Mouse (Mus musculus) liver, adult 2 months (tissue): Measurements from ENCODE around the gene Trafd1.

Source experiments
- CTCF ChIP-seq: fragments of 200-500 bp; IDR thresholded peaks from 2 replicates; pipeline ENCODE4 v1.5.1; 2011; ENCODE audit warnings: low read depth, low read length, control low read depth
- POLR2A ChIP-seq: fragments of 200-500 bp; IDR thresholded peaks from 2 replicates; pipeline ENCODE4 v1.6.1; 2011; ENCODE audit warnings: low read length, control low read depth; ENCODE audit not compliant: insufficient read depth; ENCODE audit errors: extremely low read depth

DNA sequence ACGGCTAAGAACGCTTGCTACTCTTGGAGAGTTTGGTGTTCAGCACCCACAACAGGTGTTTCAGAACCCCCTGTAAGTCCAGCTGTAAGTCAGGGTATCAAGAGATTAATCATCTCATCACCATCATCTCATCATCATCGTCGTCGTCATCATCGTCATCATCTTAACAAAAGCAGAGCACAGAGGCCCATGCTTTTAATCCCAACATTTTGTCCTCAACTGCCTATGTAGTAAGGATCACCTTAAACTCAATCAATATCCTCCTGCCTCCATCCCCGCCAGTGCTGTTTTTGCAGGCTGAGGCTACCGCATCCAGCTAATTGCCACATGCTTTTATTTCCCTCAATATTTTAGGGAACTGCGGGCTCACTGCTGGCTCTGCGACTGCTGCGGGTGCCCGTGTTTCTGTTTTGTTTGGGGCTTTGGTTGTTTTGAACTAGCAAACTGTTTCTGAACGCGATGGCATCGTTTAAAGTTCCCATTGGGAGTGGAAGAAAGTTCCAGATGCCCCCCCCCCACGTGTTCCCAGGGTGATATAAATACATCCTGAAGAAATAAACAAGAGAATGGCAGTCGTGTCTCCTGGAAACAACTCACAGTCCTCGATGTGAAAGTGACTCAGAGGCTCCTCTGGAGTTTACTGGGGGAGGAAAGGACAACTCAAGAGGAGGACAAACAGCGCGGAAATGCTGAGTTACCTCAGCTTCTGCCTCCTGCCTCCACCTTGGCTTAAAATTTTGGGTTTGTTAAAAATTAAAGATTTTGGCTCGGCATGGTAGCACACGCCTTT lies 883 bp upstream of the Trafd1 start:
- TF ChIP-seq CTCF (no peak), POLR2A (no peak)
